Mouse (Mus musculus) MEL (cell line): ENCODE measurements around the gene Il18r1.

Experiments used
- BHLHE40 ChIP-seq: IDR thresholded peaks from 2 replicates; pipeline ENCODE4 v1.6.1; 2012; ENCODE audit warnings: low read depth, mild to moderate bottlenecking, inconsistent platforms, low read length, improper control_type of control experiment, borderline replicate concordance
- CHD1 ChIP-seq: IDR thresholded peaks from 2 replicates; pipeline ENCODE4 v1.6.1; 2012; ENCODE audit warnings: low read depth, mild to moderate bottlenecking, inconsistent platforms, low read length, improper control_type of control experiment
- CTCF ChIP-seq, 3 experiments: IDR thresholded peaks in 2 of 3; conservative IDR thresholded peaks in 1 of 3; 2 replicates each; pipeline ENCODE4 v1.5.1; 2011 to 2012; ENCODE audit warnings: low read length in 3 of 3, low read depth in 2 of 3, mild to moderate bottlenecking in 2 of 3, improper control_type of control experiment in 1 of 3, inconsistent platforms in 1 of 3, mixed read lengths in 1 of 3, moderate library complexity in 1 of 3; ENCODE audit not compliant: control insufficient read depth in 1 of 3, insufficient read depth in 1 of 3, poor library complexity in 1 of 3, severe bottlenecking in 1 of 3
- EP300 ChIP-seq, 2 experiments: IDR thresholded peaks; 2 replicates each; pipeline ENCODE4 v1.6.1; 2011; ENCODE audit warnings: improper control_type of control experiment in 2 of 2, low read length in 2 of 2, low read depth in 1 of 2, mild to moderate bottlenecking in 1 of 2
- GATA1 ChIP-seq: IDR thresholded peaks from 2 replicates; pipeline ENCODE4 v1.6.1; 2011; ENCODE audit warnings: low read depth, low read length, improper control_type of control experiment
- POLR2A ChIP-seq, 2 experiments: IDR thresholded peaks; 2 replicates each; pipeline ENCODE4 v1.6.1; 2011 to 2012; ENCODE audit warnings: low read length in 2 of 2, mild to moderate bottlenecking in 2 of 2, control low read depth in 1 of 2, improper control_type of control experiment in 1 of 2, low read depth in 1 of 2, moderate library complexity in 1 of 2; ENCODE audit not compliant: control insufficient read depth in 1 of 2, insufficient read depth in 1 of 2, poor library complexity in 1 of 2
- POLR2AphosphoS5 ChIP-seq: IDR thresholded peaks from 2 replicates; pipeline ENCODE4 v1.6.1; 2012; ENCODE audit warnings: low read depth, borderline replicate concordance, mild to moderate bottlenecking, inconsistent platforms, low read length, moderate library complexity, mixed read lengths
- RCOR1 ChIP-seq: IDR thresholded peaks from 2 replicates; pipeline ENCODE4 v1.6.1; 2012; ENCODE audit warnings: low read depth, mild to moderate bottlenecking, inconsistent platforms, low read length, improper control_type of control experiment
- SIN3A ChIP-seq: IDR thresholded peaks from 2 replicates; pipeline ENCODE4 v1.6.1; 2012; ENCODE audit warnings: low read length, improper control_type of control experiment, inconsistent platforms
- TAL1 ChIP-seq: IDR thresholded peaks from 2 replicates; pipeline ENCODE4 v1.6.1; 2012; ENCODE audit warnings: mild to moderate bottlenecking, inconsistent platforms, low read length, moderate library complexity, mixed read lengths
- TBP ChIP-seq: IDR thresholded peaks from 2 replicates; pipeline ENCODE4 v1.8.0; 2011; ENCODE audit warnings: low read depth, low read length, improper control_type of control experiment
- USF1 ChIP-seq: IDR thresholded peaks from 2 replicates; pipeline ENCODE4 v1.6.1; 2014; ENCODE audit warnings: low read depth, mild to moderate bottlenecking, inconsistent platforms, low read length, improper control_type of control experiment, moderate library complexity
- ZC3H11A ChIP-seq: IDR thresholded peaks from 2 replicates; pipeline ENCODE4 v1.6.1; 2012; ENCODE audit warnings: low read depth, mild to moderate bottlenecking, inconsistent platforms, low read length, improper control_type of control experiment
- ZKSCAN1 ChIP-seq: IDR thresholded peaks from 2 replicates; pipeline ENCODE4 v1.6.1; 2012; ENCODE audit warnings: low read depth, mild to moderate bottlenecking, inconsistent platforms, low read length, improper control_type of control experiment, moderate library complexity

DNA sequence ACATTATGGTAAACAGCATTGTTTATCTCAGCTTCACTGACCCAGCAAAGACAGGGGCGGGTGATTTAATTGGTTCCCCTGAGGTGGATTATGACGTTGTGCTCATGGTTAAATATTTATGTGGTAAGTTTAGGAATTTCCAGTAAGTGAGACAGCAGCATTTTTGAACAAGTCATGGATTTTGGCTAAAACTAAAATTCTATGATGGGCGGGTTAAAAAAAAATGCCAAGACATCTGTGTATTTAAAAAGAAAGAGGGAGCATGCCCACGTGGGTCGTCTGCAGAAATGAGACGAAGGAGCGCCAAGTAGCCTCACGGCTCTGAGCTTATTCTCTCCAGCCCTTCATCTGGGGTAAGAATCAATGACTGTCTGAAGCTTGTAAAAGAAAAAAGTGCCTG, 25.8 kb upstream of the Il18r1 start:
- TF ChIP-seq ZC3H11A (no peak), EP300 (IDR thresholded peaks at IDR 0.05; ENCODE audit: low read depth in 1 of 2, low read length in 2 of 2) (no peak), ZKSCAN1 (no peak), POLR2AphosphoS5 (no peak), CTCF (IDR thresholded peaks at IDR 0.05 in 2 of 3, conservative IDR thresholded peaks at IDR 0.05 in 1 of 3; ENCODE audit: control insufficient read depth in 1 of 3, insufficient read depth in 1 of 3, low read depth in 2 of 3, low read length in 3 of 3, poor library complexity in 1 of 3, severe bottlenecking in 1 of 3) (no peak), RCOR1 (no peak), USF1 (no peak), BHLHE40 (no peak), POLR2A (IDR thresholded peaks at IDR 0.05; ENCODE audit: control insufficient read depth in 1 of 2, insufficient read depth in 1 of 2, low read depth in 1 of 2, low read length in 2 of 2, poor library complexity in 1 of 2) (no peak), GATA1 (no peak), SIN3A (no peak), TBP (no peak), TAL1 (no peak), CHD1 (no peak)
